Mouse (Mus musculus): ENCODE data around the gene Ralgps1. TPM values are rescaled to one million over a fixed set of nuclear protein-coding genes. Genes with fewer than 3 reads are reported as not detected.
"Not testable (repeated sequence)": the region's sequence is repeated elsewhere in the genome, so short reads cannot be mapped to it uniquely, and the experiment has no call there.

Gene Ralgps1
- total and polyA plus RNA-seq, 3 experiments: 0.62 to 2.1 (median 1.5) TPM

DNA sequence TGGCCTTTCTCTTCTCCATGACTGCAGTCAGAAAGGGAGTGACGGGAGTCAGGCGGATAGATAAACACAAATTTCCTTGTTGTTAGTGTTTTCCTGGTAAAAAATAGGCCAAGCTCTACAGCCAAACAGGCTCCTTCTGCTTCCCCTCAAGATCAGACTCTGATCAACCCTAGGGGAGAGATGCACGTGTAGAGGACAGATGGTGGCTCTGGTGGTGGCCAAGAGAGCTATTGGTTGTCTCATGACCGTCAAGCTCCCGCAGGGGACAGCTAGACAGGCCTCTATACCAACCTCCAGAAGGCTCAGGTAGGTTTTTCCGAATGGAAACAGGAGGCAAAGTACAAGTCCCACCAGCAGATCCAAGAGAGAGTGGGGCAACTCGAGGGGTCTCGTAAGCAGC is 270.8 kb downstream of the Ralgps1 start:
- H3K79me2 ChIP-seq (replicated peaks; ENCODE audit: control insufficient read depth, extremely low read depth, insufficient read depth, poor library complexity, severe bottlenecking): no peaks in the 10 kb centered on the region
- dilution Hi-C loops (cut with MboI; ENCODE audit: extremely low pct_ligation_motif_present, extremely low pct_unique_long_range_greater_than_20kb, low sequenced_read_pairs) (no loop called here), in situ Hi-C loops (cut with MboI; ENCODE audit: low pct_ligation_motif_present, low pct_unique_long_range_greater_than_20kb, low sequenced_read_pairs) (no loop called here)
- no peak overlapping the region for H3K4me2 ChIP-seq (ENCODE audit: insufficient read depth, low read depth, poor library complexity, severe bottlenecking)
- DNase-seq (ENCODE audit: extremely low read depth): no peak
- H3K27me3 ChIP-seq (replicated peaks): peaks cover 5% of the 10 kb centered on the region
- no peak overlapping the region for H3K9ac ChIP-seq (ENCODE audit: insufficient read depth, low read depth)
- H3K4me3 ChIP-seq (replicated peaks in 1 of 3; ENCODE audit: low read depth in 2 of 3, low read length in 2 of 3, poor library complexity in 1 of 3): no peak overlapping the region
- H3K36me3 ChIP-seq (replicated peaks in 1 of 2; ENCODE audit: control insufficient read depth in 1 of 2, insufficient read depth in 1 of 2, low read length in 1 of 2): no peaks in the 10 kb centered on the region
- H3K27ac ChIP-seq (ENCODE audit: insufficient read depth, low read depth): no peak overlapping the region
- no peak for TF ChIP-seq PAX5 (IDR thresholded peaks at IDR 0.05; ENCODE audit: low read length)
- no peak for TF ChIP-seq JUND (conservative IDR thresholded peaks at IDR 0.05; ENCODE audit: low read depth, low read length)
- no peak for TF ChIP-seq ETS1 (conservative IDR thresholded peaks at IDR 0.05; ENCODE audit: low read depth, low read length)
- TF ChIP-seq USF1 (IDR thresholded peaks at IDR 0.05; ENCODE audit: low read depth, low read length): no peak
- TF ChIP-seq NELFE (IDR thresholded peaks at IDR 0.05; ENCODE audit: low read depth, low read length): no peak
- TF ChIP-seq CHD1 (IDR thresholded peaks at IDR 0.05; ENCODE audit: low read depth, low read length): no peak
- no peak for TF ChIP-seq GABPA (IDR thresholded peaks at IDR 0.05; ENCODE audit: insufficient replicate concordance, low read depth, low read length)
- no peak for TF ChIP-seq MAX (IDR thresholded peaks at IDR 0.05; ENCODE audit: low read length)
- no peaks in the 10 kb centered on the region for H3K4me1 ChIP-seq (ENCODE audit: control insufficient read depth in 1 of 2, insufficient read depth in 2 of 2)
- H3K9me3 ChIP-seq (replicated peaks; ENCODE audit: low read length): no peaks in the 10 kb centered on the region

- H3K9ac ChIP-seq (ENCODE audit: insufficient read depth, low read depth); in situ Hi-C loops (cut with MboI; ENCODE audit: low pct_ligation_motif_present, low pct_unique_long_range_greater_than_20kb, low sequenced_read_pairs); DNase-seq (ENCODE audit: extremely low read depth); H3K4me3 ChIP-seq (replicated peaks in 1 of 3; ENCODE audit: low read depth in 2 of 3, low read length in 2 of 3, poor library complexity in 1 of 3); H3K4me2 ChIP-seq (ENCODE audit: insufficient read depth, low read depth, poor library complexity, severe bottlenecking); H3K27me3 ChIP-seq (replicated peaks); dilution Hi-C loops (cut with MboI; ENCODE audit: extremely low pct_ligation_motif_present, extremely low pct_unique_long_range_greater_than_20kb, low sequenced_read_pairs); H3K79me2 ChIP-seq (replicated peaks; ENCODE audit: control insufficient read depth, extremely low read depth, insufficient read depth, poor library complexity, severe bottlenecking); H3K4me1 ChIP-seq (ENCODE audit: control insufficient read depth in 1 of 2, insufficient read depth in 2 of 2); H3K36me3 ChIP-seq (replicated peaks in 1 of 2; ENCODE audit: control insufficient read depth in 1 of 2, insufficient read depth in 1 of 2, low read length in 1 of 2); H3K27ac ChIP-seq (ENCODE audit: insufficient read depth, low read depth); H3K9me3 ChIP-seq (replicated peaks; ENCODE audit: low read length): not testable (repeated sequence)
These were observed 274.0 kb downstream of the Ralgps1 start for GRCm38 (mm10) chr2:33097326-33097725.

GRCm38 (mm10) chr2:33095221-33095671 is 276.0 kb downstream of the Ralgps1 start:
- Histone ChIP-seq H3K4me2 (ENCODE audit: insufficient read depth, low read depth, poor library complexity, severe bottlenecking) (no peak overlapping the region), H3K9me3 (replicated peaks; ENCODE audit: low read length) (no peaks in the 10 kb centered on the region), H3K36me3 (replicated peaks in 1 of 2; ENCODE audit: control insufficient read depth in 1 of 2, insufficient read depth in 1 of 2, low read length in 1 of 2) (no peaks in the 10 kb centered on the region), H3K27me3 (replicated peaks) (peaks cover 10% of the 10 kb centered on the region), H3K4me1 (ENCODE audit: control insufficient read depth in 1 of 2, insufficient read depth in 2 of 2) (no peaks in the 10 kb centered on the region), H3K4me3 (replicated peaks in 1 of 3; ENCODE audit: low read depth in 2 of 3, low read length in 2 of 3, poor library complexity in 1 of 3) (no peak overlapping the region), H3K9ac (ENCODE audit: insufficient read depth, low read depth) (no peak overlapping the region), H3K79me2 (replicated peaks; ENCODE audit: control insufficient read depth, extremely low read depth, insufficient read depth, poor library complexity, severe bottlenecking) (no peaks in the 10 kb centered on the region), H3K27ac (ENCODE audit: insufficient read depth, low read depth) (no peak overlapping the region)
- TF ChIP-seq POLR2A (IDR thresholded peaks at IDR 0.05; ENCODE audit: low read depth, low read length): no peak
- no peak for TF ChIP-seq GABPA (IDR thresholded peaks at IDR 0.05; ENCODE audit: insufficient replicate concordance, low read depth, low read length)
- no peak for TF ChIP-seq TCF12 (IDR thresholded peaks at IDR 0.05; ENCODE audit: low read depth, low read length)
- TF ChIP-seq MYC (IDR thresholded peaks at IDR 0.05; ENCODE audit: low read depth, low read length): no peak
- no peak for TF ChIP-seq JUND (conservative IDR thresholded peaks at IDR 0.05; ENCODE audit: low read depth, low read length)
- no peak for TF ChIP-seq RAD21 (IDR thresholded peaks at IDR 0.05; ENCODE audit: low read depth, low read length)
- no peak for TF ChIP-seq ELF1 (IDR thresholded peaks at IDR 0.05; ENCODE audit: low read depth, low read length)
- TF ChIP-seq NRF1 (IDR thresholded peaks at IDR 0.05; ENCODE audit: low read depth, low read length): no peak
- TF ChIP-seq HCFC1 (IDR thresholded peaks at IDR 0.05; ENCODE audit: low read depth, low read length): no peak
- in situ Hi-C loops (cut with MboI; ENCODE audit: low pct_ligation_motif_present, low pct_unique_long_range_greater_than_20kb, low sequenced_read_pairs): no loop called here
- DNase-seq (ENCODE audit: extremely low read depth): no peak
- dilution Hi-C loops (cut with MboI; ENCODE audit: extremely low pct_ligation_motif_present, extremely low pct_unique_long_range_greater_than_20kb, low sequenced_read_pairs): no loop called here

Data from CH12.LX (cell line).